Mouse (Mus musculus): ENCODE measurements at regions not wholly inside any gene's neighbourhood (a gene's known extent, or its start where the extent isn't known, plus 50 kb on each side); places are given as distances from the start of the nearest gene placed in this dataset.

DNA sequence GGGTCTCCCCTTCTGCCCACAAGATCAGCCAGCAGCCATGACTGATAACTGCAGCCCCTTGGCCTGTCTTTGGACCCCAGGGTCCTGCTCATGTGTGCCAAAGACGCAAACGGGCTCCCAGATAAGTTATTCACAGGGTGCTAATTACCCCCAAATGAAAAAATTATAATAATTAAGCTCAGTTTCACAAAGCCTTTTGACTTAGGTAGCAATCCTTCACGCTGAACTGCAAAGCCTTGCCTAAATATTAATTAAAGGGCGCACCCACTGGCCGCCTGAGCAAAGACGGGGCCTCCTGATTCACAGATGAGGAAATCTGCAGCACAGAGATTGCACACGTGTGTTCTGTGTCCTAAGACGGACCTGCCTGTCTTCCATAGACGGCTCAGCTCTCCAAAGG lies 123.2 kb downstream of the Psmg1 start:
- no peak for TF ChIP-seq CTCF (conservative IDR thresholded peaks at IDR 0.05; ENCODE audit: insufficient read depth, insufficient read length, low read depth, low read length)
- TF ChIP-seq POLR2A (IDR thresholded peaks at IDR 0.05; ENCODE audit: low read depth, low read length), result no peak

Measured in kidney, adult 2 months (tissue).